ENCODE assay signal across 8 mouse cellular contexts in the genomic region with DNA sequence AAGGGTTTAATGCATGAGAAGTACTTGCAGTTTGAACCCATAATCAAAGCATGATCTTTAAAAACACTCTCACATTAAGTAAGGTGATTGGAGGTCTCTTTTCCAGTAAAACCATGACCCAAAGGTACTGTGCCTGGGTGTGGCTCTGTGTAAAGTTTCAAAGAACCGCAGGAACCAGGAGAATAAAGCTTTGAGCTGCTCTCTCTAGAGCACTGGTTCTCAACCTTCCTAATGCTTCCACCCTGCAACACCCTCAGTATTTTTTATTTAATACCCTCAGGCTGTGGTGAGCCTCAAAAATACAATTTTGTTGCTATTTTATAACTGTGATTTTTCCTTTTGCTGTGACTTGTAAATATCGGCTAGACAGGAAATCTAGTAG. TPM values are rescaled to one million over a fixed set of nuclear protein-coding genes. Genes with fewer than 3 reads are reported as not detected.
A peak's percentile ranks its signal among the peaks of the same experiment; 100 is the strongest.
DNase-seq lines count a peak whose midpoint lies in the region; ATAC-seq and TF ChIP-seq lines count a peak whose summit lies in the region.
"Not testable (repeated sequence)": the region's sequence is repeated elsewhere in the genome, so short reads cannot be mapped to it uniquely, and the experiment has no call there.

No protein-coding gene starts in this region.

- not testable (repeated sequence) for H3K36me3 ChIP-seq in E14TG2a.4 (ENCODE audit: insufficient read depth, low read length); embryonic facial prominence, embryonic 10.5 days (replicated peaks); forebrain, postnatal 0 days (ENCODE audit: insufficient read depth); hindbrain, embryonic 12.5 days; kidney, embryonic 16.5 days (ENCODE audit: insufficient read depth, low read length); liver, embryonic 14.5 days (replicated peaks; ENCODE audit: control insufficient read depth, insufficient read depth, low read depth); midbrain, embryonic 13.5 days; stomach, embryonic 14.5 days (ENCODE audit: control insufficient read depth, insufficient read depth, low read length)

- H3K4me3 ChIP-seq in E14TG2a.4 (replicated peaks; ENCODE audit: low read length), result peak overlapping the region; percentile 84
- peak overlapping the region; percentile 78 for H3K4me3 ChIP-seq in embryonic facial prominence, embryonic 10.5 days
- H3K4me3 ChIP-seq in forebrain, postnatal 0 days (ENCODE audit: low read depth, low read length), result peak overlapping the region; percentile 62
- H3K4me3 ChIP-seq in hindbrain, embryonic 12.5 days, result peak overlapping the region; percentile 71
- H3K4me3 ChIP-seq in kidney, embryonic 16.5 days (ENCODE audit: low read length), result peak overlapping the region; percentile 67
- peak overlapping the region in 1 of 2 experiments; percentile 73; a peak in 2 of 4 replicates for H3K4me3 ChIP-seq in liver, embryonic 14.5 days (ENCODE audit: insufficient read depth in 1 of 2, low read depth in 2 of 2, low read length in 2 of 2)
- H3K4me3 ChIP-seq in midbrain, embryonic 13.5 days (replicated peaks), result peak overlapping the region; percentile 76
- peak overlapping the region; percentile 58 for H3K4me3 ChIP-seq in stomach, embryonic 14.5 days (ENCODE audit: low read depth, low read length)

- 36% methylated on average over 2 of the region's 2 CpGs for WGBS in embryonic facial prominence, embryonic 10.5 days
- WGBS in forebrain, postnatal 0 days, result 32% methylated on average over 2 of the region's 2 CpGs
- WGBS in hindbrain, embryonic 12.5 days, result 38% methylated on average over 2 of the region's 2 CpGs
- 30% methylated on average over 2 of the region's 2 CpGs for WGBS in kidney, embryonic 16.5 days
- 31% methylated on average over 2 of the region's 2 CpGs for WGBS in liver, embryonic 14.5 days (ENCODE audit: insufficient replicate concordance)
- WGBS in midbrain, embryonic 13.5 days, result 36% methylated on average over 2 of the region's 2 CpGs
- 29% methylated on average over 2 of the region's 2 CpGs for WGBS in stomach, embryonic 14.5 days

- peak overlapping the region; percentile 94; the same call in 1 of the 2 replicates for H3K27ac ChIP-seq in embryonic facial prominence, embryonic 10.5 days (replicated peaks)
- peak overlapping the region; percentile 86; the same call in 1 of the 2 replicates for H3K27ac ChIP-seq in forebrain, postnatal 0 days (ENCODE audit: low read depth, low read length)
- not testable (repeated sequence) for H3K27ac ChIP-seq in hindbrain, embryonic 12.5 days; liver, embryonic 14.5 days; stomach, embryonic 14.5 days (ENCODE audit: low read length)
- H3K27ac ChIP-seq in kidney, embryonic 16.5 days (ENCODE audit: low read length), result peak overlapping the region; percentile 80; the same call in 1 of the 2 replicates
- H3K27ac ChIP-seq in midbrain, embryonic 13.5 days, result peak overlapping the region; percentile 51; the same call in 1 of the 2 replicates

- not testable (repeated sequence) for H3K27me3 ChIP-seq in E14TG2a.4 (ENCODE audit: insufficient read depth, low read length); embryonic facial prominence, embryonic 10.5 days (replicated peaks; ENCODE audit: low read depth, poor library complexity, severe bottlenecking); forebrain, postnatal 0 days (ENCODE audit: insufficient read depth, low read length); hindbrain, embryonic 12.5 days; kidney, embryonic 16.5 days (ENCODE audit: insufficient read depth, low read length); liver, embryonic 14.5 days (ENCODE audit: control insufficient read depth, insufficient read depth, low read length); midbrain, embryonic 13.5 days; stomach, embryonic 14.5 days (ENCODE audit: control insufficient read depth, insufficient read depth, low read length)

- H3K4me1 ChIP-seq in E14TG2a.4 (replicated peaks; ENCODE audit: low read depth, low read length); embryonic facial prominence, embryonic 10.5 days; forebrain, postnatal 0 days (ENCODE audit: insufficient read depth); hindbrain, embryonic 12.5 days; kidney, embryonic 16.5 days (ENCODE audit: insufficient read depth, low read length); liver, embryonic 14.5 days (replicated peaks; ENCODE audit: control insufficient read depth in 2 of 2, insufficient read depth in 2 of 2, low read length in 1 of 2); midbrain, embryonic 13.5 days (replicated peaks); stomach, embryonic 14.5 days (ENCODE audit: control insufficient read depth, insufficient read depth, low read length): not testable (repeated sequence)

- peak; percentile 38 for ATAC-seq in forebrain, postnatal 0 days
- peak; percentile 68 for ATAC-seq in hindbrain, embryonic 12.5 days (ENCODE audit: low FRiP score)
- peak; percentile 26; the same call in 1 of the 2 replicates for ATAC-seq in kidney, embryonic 16.5 days (ENCODE audit: low FRiP score, low TSS enrichment)
- ATAC-seq in liver, embryonic 14.5 days (ENCODE audit: insufficient read depth), result 0 out of 2 replicates have a peak, but pooled peaks have one; percentile 1
- peak; percentile 70 for ATAC-seq in midbrain, embryonic 13.5 days
- not testable (repeated sequence) for ATAC-seq in stomach, embryonic 14.5 days (ENCODE audit: insufficient number of reproducible peaks, insufficient read depth, low FRiP score, low read depth)

- H3K9me3 ChIP-seq in E14TG2a.4 (ENCODE audit: low read length); embryonic facial prominence, embryonic 10.5 days; forebrain, postnatal 0 days (ENCODE audit: low read length); hindbrain, embryonic 12.5 days (replicated peaks); kidney, embryonic 16.5 days (ENCODE audit: low read length); liver, embryonic 14.5 days (ENCODE audit: control insufficient read depth, low read length); midbrain, embryonic 13.5 days; stomach, embryonic 14.5 days (ENCODE audit: control insufficient read depth, low read depth, low read length): not testable (repeated sequence)

- H3K4me2 ChIP-seq in forebrain, postnatal 0 days (ENCODE audit: low read depth), result peak overlapping the region; percentile 84
- H3K4me2 ChIP-seq in hindbrain, embryonic 12.5 days (replicated peaks), result peak overlapping the region; percentile 80
- H3K4me2 ChIP-seq in kidney, embryonic 16.5 days (replicated peaks; ENCODE audit: low read depth, low read length), result peak overlapping the region; percentile 70
- peak overlapping the region; percentile 76 for H3K4me2 ChIP-seq in liver, embryonic 14.5 days (ENCODE audit: low read depth)
- H3K4me2 ChIP-seq in midbrain, embryonic 13.5 days (replicated peaks), result peak overlapping the region; percentile 77
- peak overlapping the region; percentile 55 for H3K4me2 ChIP-seq in stomach, embryonic 14.5 days (replicated peaks; ENCODE audit: low read depth, low read length)

- not testable (repeated sequence) for TF ChIP-seq CTCF in E14TG2a.4 (conservative IDR thresholded peaks at IDR 0.05; ENCODE audit: low read length); forebrain, postnatal 0 days (IDR thresholded peaks at IDR 0.05; ENCODE audit: low read depth); liver, embryonic 14.5 days (IDR thresholded peaks at IDR 0.05; ENCODE audit: low read depth)

- peak overlapping the region; percentile 89 for H3K9ac ChIP-seq in forebrain, postnatal 0 days
- not testable (repeated sequence) for H3K9ac ChIP-seq in hindbrain, embryonic 12.5 days; kidney, embryonic 16.5 days (replicated peaks; ENCODE audit: low read length); liver, embryonic 14.5 days (replicated peaks); stomach, embryonic 14.5 days (replicated peaks; ENCODE audit: low read depth, low read length)
- 0 out of 2 replicates have a peak overlapping the region, but pooled peaks have one; percentile 23 for H3K9ac ChIP-seq in midbrain, embryonic 13.5 days (replicated peaks)

- DNase-seq in embryonic facial prominence, embryonic 10.5 days (ENCODE audit: low spot score); liver, embryonic 14.5 days (ENCODE audit: low read depth in 3 of 3, low spot score in 3 of 3): not testable (repeated sequence)
- peak; percentile 2 for DNase-seq in forebrain, postnatal 0 days

- TF ChIP-seq EP300 in liver, embryonic 14.5 days (IDR thresholded peaks at IDR 0.05; ENCODE audit: low read depth), result not testable (repeated sequence)

RNA-seq across cellular contexts. Expression of gene Hsp90b1, which starts 20.5 kb away (rescaled TPM):
- polyA plus RNA-seq in embryonic facial prominence, embryonic 10.5 days (2016; fragmentation: Nextera tagmentation; extraction: Ambion mirVana), result 594 and 621 TPM in 2 replicates
- 177 and 196 TPM in 2 replicates for total RNA-seq in forebrain, postnatal 0 days (2014; rRNA removed)
- polyA plus RNA-seq in forebrain, postnatal 0 days (2015; fragmentation: Nextera tagmentation; extraction: Ambion mirVana), result 172 and 189 TPM in 2 replicates
- polyA plus RNA-seq in hindbrain, embryonic 12.5 days (2016; fragmentation: Nextera tagmentation; extraction: Ambion mirVana), result 551 and 555 TPM in 2 replicates
- polyA plus RNA-seq in kidney, embryonic 16.5 days (2015; fragmentation: Nextera tagmentation; extraction: Ambion mirVana), result 761 and 786 TPM in 2 replicates
- 62.3 and 140 TPM in 2 replicates for polyA plus RNA-seq in liver, embryonic 14.5 days (2012; rRNA removed)
- polyA plus RNA-seq in liver, embryonic 14.5 days (2014; fragmentation: Nextera tagmentation; extraction: Ambion mirVana), result 214 and 222 TPM in 2 replicates
- 345 and 354 TPM in 2 replicates for polyA plus RNA-seq in midbrain, embryonic 13.5 days (2015; fragmentation: Nextera tagmentation; extraction: Ambion mirVana)
- polyA plus RNA-seq in stomach, embryonic 14.5 days (2014; fragmentation: Nextera tagmentation; extraction: Ambion mirVana), result 437 and 516 TPM in 2 replicates

RNA-seq across cellular contexts. Expression of gene Ttc41, which starts 20.8 kb away (rescaled TPM):
- polyA plus RNA-seq in embryonic facial prominence, embryonic 10.5 days (2016; fragmentation: Nextera tagmentation; extraction: Ambion mirVana), result 2.2 and 2.9 TPM in 2 replicates
- 0.92 and 1.6 TPM in 2 replicates for total RNA-seq in forebrain, postnatal 0 days (2014; rRNA removed)
- polyA plus RNA-seq in forebrain, postnatal 0 days (2015; fragmentation: Nextera tagmentation; extraction: Ambion mirVana), result 0.72 and 1.2 TPM in 2 replicates
- 2.6 and 3.4 TPM in 2 replicates for polyA plus RNA-seq in hindbrain, embryonic 12.5 days (2016; fragmentation: Nextera tagmentation; extraction: Ambion mirVana)
- 1.5 and 2.1 TPM in 2 replicates for polyA plus RNA-seq in kidney, embryonic 16.5 days (2015; fragmentation: Nextera tagmentation; extraction: Ambion mirVana)
- polyA plus RNA-seq in liver, embryonic 14.5 days (2012; rRNA removed), result 0.70 and 1.0 TPM in 2 replicates
- polyA plus RNA-seq in liver, embryonic 14.5 days (2014; fragmentation: Nextera tagmentation; extraction: Ambion mirVana), result 0.34 and 0.39 TPM in 2 replicates
- polyA plus RNA-seq in midbrain, embryonic 13.5 days (2015; fragmentation: Nextera tagmentation; extraction: Ambion mirVana), result 2.4 and 3.5 TPM in 2 replicates
- 1.7 and 1.8 TPM in 2 replicates for polyA plus RNA-seq in stomach, embryonic 14.5 days (2014; fragmentation: Nextera tagmentation; extraction: Ambion mirVana)
